Mouse (Mus musculus): Measurements from ENCODE around the gene Fthl17f.
"Not testable (repeated sequence)": the region's sequence is repeated elsewhere in the genome, so short reads cannot be mapped to it uniquely, and the experiment has no call there.

GRCm38 (mm10) chrX:9060952-9061351, 1.9 kb upstream of the Fthl17f start:
- TF ChIP-seq TAL1, GATA1 (IDR thresholded peaks at IDR 0.05; ENCODE audit: low read length): not testable (repeated sequence)
